Mouse (Mus musculus): Measurements from ENCODE around the gene Zdhhc20.
"Not testable (repeated sequence)": the region's sequence is repeated elsewhere in the genome, so short reads cannot be mapped to it uniquely, and the experiment has no call there.

The Zdhhc20 gene

GRCm38 (mm10) chr14:57890011-57890842 lies at the start of gene Zdhhc20:
Zdhhc20 (minus strand) TSS chr14:57890276.
- DNase-seq (ENCODE audit: low spot score), result peak; percentile 93

GRCm38 (mm10) chr14:57937297-57937696 lies 47.2 kb upstream of the Zdhhc20 start:
- DNase-seq (ENCODE audit: low spot score), result no peak

- DNase-seq (ENCODE audit: low spot score), result no peak
Observed at GRCm38 (mm10) chr14:57934666-57935065, 44.6 kb upstream of the Zdhhc20 start.

GRCm38 (mm10) chr14:57933608-57934007 lies 43.5 kb upstream of the Zdhhc20 start:
- DNase-seq (ENCODE audit: low spot score), result no peak

GRCm38 (mm10) chr14:57932881-57933443 lies 42.9 kb upstream of the Zdhhc20 start:
- no peak for DNase-seq (ENCODE audit: low spot score)

GRCm38 (mm10) chr14:57921428-57922131 lies 31.5 kb upstream of the Zdhhc20 start:
- DNase-seq (ENCODE audit: low spot score), result peak; percentile 66

- no peak for DNase-seq (ENCODE audit: low spot score)
Observed at GRCm38 (mm10) chr14:57920568-57921310, 30.7 kb upstream of the Zdhhc20 start.

- DNase-seq (ENCODE audit: low spot score), result no peak
Observed at GRCm38 (mm10) chr14:57919148-57919875, 29.2 kb upstream of the Zdhhc20 start.

GRCm38 (mm10) chr14:57915341-57915740 lies 25.3 kb upstream of the Zdhhc20 start:
- DNase-seq (ENCODE audit: low spot score), result no peak

- DNase-seq (ENCODE audit: low spot score), result peak; percentile 2
Observed at GRCm38 (mm10) chr14:57912211-57913007, 22.3 kb upstream of the Zdhhc20 start.

- not testable (repeated sequence) for DNase-seq (ENCODE audit: low spot score)
Observed at GRCm38 (mm10) chr14:57911787-57912186, 21.7 kb upstream of the Zdhhc20 start.

GRCm38 (mm10) chr14:57911316-57911715 lies 21.2 kb upstream of the Zdhhc20 start:
- peak; percentile 5 for DNase-seq (ENCODE audit: low spot score)

GRCm38 (mm10) chr14:57910501-57911068 lies 20.5 kb upstream of the Zdhhc20 start:
- peak; percentile 92 for DNase-seq (ENCODE audit: low spot score)

- no peak for DNase-seq (ENCODE audit: low spot score)
Observed at GRCm38 (mm10) chr14:57909297-57909696, 19.2 kb upstream of the Zdhhc20 start.

GRCm38 (mm10) chr14:57908431-57908830 lies 18.4 kb upstream of the Zdhhc20 start:
- no peak for DNase-seq (ENCODE audit: low spot score)

- DNase-seq (ENCODE audit: low spot score), result no peak
Observed at GRCm38 (mm10) chr14:57901998-57902397, 11.9 kb upstream of the Zdhhc20 start.

- no peak for DNase-seq (ENCODE audit: low spot score)
Observed at GRCm38 (mm10) chr14:57896882-57897281, 6.8 kb upstream of the Zdhhc20 start.

- not testable (repeated sequence) for DNase-seq (ENCODE audit: low spot score)
Observed at GRCm38 (mm10) chr14:57896088-57896871, 6.2 kb upstream of the Zdhhc20 start.

GRCm38 (mm10) chr14:57894346-57894745 lies 4.3 kb upstream of the Zdhhc20 start:
- DNase-seq (ENCODE audit: low spot score), result no peak

All from embryo, embryonic 10 days (tissue).